Mouse (Mus musculus): ENCODE results near the gene Sdk1. TPM values are rescaled to one million over a fixed set of nuclear protein-coding genes. Genes with fewer than 3 reads are reported as not detected.

Gene Sdk1
- polyA plus RNA-seq, 1 experiment = 1.6 TPM

GRCm38 (mm10) chr5:141698406-141698805 lies 457.1 kb downstream of the Sdk1 start:
- Histone ChIP-seq H3K4me3 (ENCODE audit: low read depth, low read length) (no peak overlapping the region), H3K36me3 (ENCODE audit: control insufficient read depth, insufficient read depth, low read length, poor library complexity, severe bottlenecking) (no peaks in the 10 kb centered on the region), H3K9me3 (replicated peaks; ENCODE audit: control insufficient read depth, insufficient read depth, low read length, poor library complexity, severe bottlenecking) (no peaks in the 10 kb centered on the region), H3K4me1 (ENCODE audit: control insufficient read depth, insufficient read depth, low read length) (no peaks in the 10 kb centered on the region), H3K9ac (ENCODE audit: low read depth, poor library complexity, severe bottlenecking) (no peak overlapping the region), H3K27ac (ENCODE audit: insufficient read depth, low read length) (no peak overlapping the region), H3K27me3 (ENCODE audit: control insufficient read depth, insufficient read depth, low read length, poor library complexity, severe bottlenecking) (no peaks in the 10 kb centered on the region)
- TF ChIP-seq EP300 (IDR thresholded peaks at IDR 0.05; ENCODE audit: insufficient read depth, low read depth, low read length) (no peak), CTCF (IDR thresholded peaks at IDR 0.05; ENCODE audit: low read depth, low read length) (no peak), POLR2A (IDR thresholded peaks at IDR 0.05; ENCODE audit: insufficient read depth, low read length) (no peak)

GRCm38 (mm10) chr5:141720751-141721150 lies 479.5 kb downstream of the Sdk1 start:
- no peaks in the 10 kb centered on the region for H3K27me3 ChIP-seq (ENCODE audit: control insufficient read depth, insufficient read depth, low read length, poor library complexity, severe bottlenecking)
- H3K4me3 ChIP-seq (ENCODE audit: low read depth, low read length) = no peak overlapping the region
- H3K9me3 ChIP-seq (replicated peaks; ENCODE audit: control insufficient read depth, insufficient read depth, low read length, poor library complexity, severe bottlenecking) = 0 out of 2 replicates have a peak, but pooled peaks cover 2% of the 10 kb centered on the region
- no peak overlapping the region for H3K27ac ChIP-seq (ENCODE audit: insufficient read depth, low read length)
- H3K9ac ChIP-seq (ENCODE audit: low read depth, poor library complexity, severe bottlenecking) = no peak overlapping the region
- no peak for TF ChIP-seq CTCF (IDR thresholded peaks at IDR 0.05; ENCODE audit: low read depth, low read length)
- TF ChIP-seq EP300 (IDR thresholded peaks at IDR 0.05; ENCODE audit: insufficient read depth, low read depth, low read length) = no peak
- TF ChIP-seq POLR2A (IDR thresholded peaks at IDR 0.05; ENCODE audit: insufficient read depth, low read length) = no peak
- no peaks in the 10 kb centered on the region for H3K4me1 ChIP-seq (ENCODE audit: control insufficient read depth, insufficient read depth, low read length)
- H3K36me3 ChIP-seq (ENCODE audit: control insufficient read depth, insufficient read depth, low read length, poor library complexity, severe bottlenecking) = no peaks in the 10 kb centered on the region

- H3K4me3 ChIP-seq (ENCODE audit: low read depth, low read length) = no peak overlapping the region
- no peaks in the 10 kb centered on the region for H3K4me1 ChIP-seq (ENCODE audit: control insufficient read depth, insufficient read depth, low read length)
- no peak overlapping the region for H3K9ac ChIP-seq (ENCODE audit: low read depth, poor library complexity, severe bottlenecking)
- TF ChIP-seq CTCF (IDR thresholded peaks at IDR 0.05; ENCODE audit: low read depth, low read length) (no peak), EP300 (IDR thresholded peaks at IDR 0.05; ENCODE audit: insufficient read depth, low read depth, low read length) (no peak), POLR2A (IDR thresholded peaks at IDR 0.05; ENCODE audit: insufficient read depth, low read length) (no peak)
- no peaks in the 10 kb centered on the region for H3K36me3 ChIP-seq (ENCODE audit: control insufficient read depth, insufficient read depth, low read length, poor library complexity, severe bottlenecking)
- 0 out of 2 replicates have a peak, but pooled peaks cover 2% of the 10 kb centered on the region for H3K9me3 ChIP-seq (replicated peaks; ENCODE audit: control insufficient read depth, insufficient read depth, low read length, poor library complexity, severe bottlenecking)
- H3K27ac ChIP-seq (ENCODE audit: insufficient read depth, low read length) = no peak overlapping the region
- H3K27me3 ChIP-seq (ENCODE audit: control insufficient read depth, insufficient read depth, low read length, poor library complexity, severe bottlenecking) = no peaks in the 10 kb centered on the region
Observed at GRCm38 (mm10) chr5:141727968-141728367, 486.7 kb downstream of the Sdk1 start.

- no peaks in the 10 kb centered on the region for H3K4me1 ChIP-seq (ENCODE audit: control insufficient read depth, insufficient read depth, low read length)
- H3K36me3 ChIP-seq (ENCODE audit: control insufficient read depth, insufficient read depth, low read length, poor library complexity, severe bottlenecking) = no peaks in the 10 kb centered on the region
- no peaks in the 10 kb centered on the region for H3K9me3 ChIP-seq (replicated peaks; ENCODE audit: control insufficient read depth, insufficient read depth, low read length, poor library complexity, severe bottlenecking)
- no peaks in the 10 kb centered on the region for H3K27me3 ChIP-seq (ENCODE audit: control insufficient read depth, insufficient read depth, low read length, poor library complexity, severe bottlenecking)
- H3K27ac ChIP-seq (ENCODE audit: insufficient read depth, low read length) = no peak overlapping the region
- TF ChIP-seq POLR2A (IDR thresholded peaks at IDR 0.05; ENCODE audit: insufficient read depth, low read length) (no peak), EP300 (IDR thresholded peaks at IDR 0.05; ENCODE audit: insufficient read depth, low read depth, low read length) (no peak), CTCF (IDR thresholded peaks at IDR 0.05; ENCODE audit: low read depth, low read length) (no peak)
- no peak overlapping the region for H3K9ac ChIP-seq (ENCODE audit: low read depth, poor library complexity, severe bottlenecking)
- H3K4me3 ChIP-seq (ENCODE audit: low read depth, low read length) = no peak overlapping the region
Observed at GRCm38 (mm10) chr5:141730006-141730405, 488.7 kb downstream of the Sdk1 start.

GRCm38 (mm10) chr5:141738725-141739124 lies 497.4 kb downstream of the Sdk1 start:
- Histone ChIP-seq H3K9ac (ENCODE audit: low read depth, poor library complexity, severe bottlenecking) (no peak overlapping the region), H3K4me3 (ENCODE audit: low read depth, low read length) (no peak overlapping the region), H3K27me3 (ENCODE audit: control insufficient read depth, insufficient read depth, low read length, poor library complexity, severe bottlenecking) (no peaks in the 10 kb centered on the region), H3K27ac (ENCODE audit: insufficient read depth, low read length) (no peak overlapping the region), H3K9me3 (replicated peaks; ENCODE audit: control insufficient read depth, insufficient read depth, low read length, poor library complexity, severe bottlenecking) (no peaks in the 10 kb centered on the region), H3K36me3 (ENCODE audit: control insufficient read depth, insufficient read depth, low read length, poor library complexity, severe bottlenecking) (no peaks in the 10 kb centered on the region), H3K4me1 (ENCODE audit: control insufficient read depth, insufficient read depth, low read length) (no peaks in the 10 kb centered on the region)
- TF ChIP-seq EP300 (IDR thresholded peaks at IDR 0.05; ENCODE audit: insufficient read depth, low read depth, low read length) = no peak
- TF ChIP-seq CTCF (IDR thresholded peaks at IDR 0.05; ENCODE audit: low read depth, low read length) = peak; percentile 42
- no peak for TF ChIP-seq POLR2A (IDR thresholded peaks at IDR 0.05; ENCODE audit: insufficient read depth, low read length)

- no peaks in the 10 kb centered on the region for H3K27me3 ChIP-seq (ENCODE audit: control insufficient read depth, insufficient read depth, low read length, poor library complexity, severe bottlenecking)
- H3K9me3 ChIP-seq (replicated peaks; ENCODE audit: control insufficient read depth, insufficient read depth, low read length, poor library complexity, severe bottlenecking) = no peaks in the 10 kb centered on the region
- no peak overlapping the region for H3K27ac ChIP-seq (ENCODE audit: insufficient read depth, low read length)
- no peaks in the 10 kb centered on the region for H3K36me3 ChIP-seq (ENCODE audit: control insufficient read depth, insufficient read depth, low read length, poor library complexity, severe bottlenecking)
- TF ChIP-seq POLR2A (IDR thresholded peaks at IDR 0.05; ENCODE audit: insufficient read depth, low read length) (no peak), EP300 (IDR thresholded peaks at IDR 0.05; ENCODE audit: insufficient read depth, low read depth, low read length) (no peak), CTCF (IDR thresholded peaks at IDR 0.05; ENCODE audit: low read depth, low read length) (no peak)
- H3K9ac ChIP-seq (ENCODE audit: low read depth, poor library complexity, severe bottlenecking) = no peak overlapping the region
- no peaks in the 10 kb centered on the region for H3K4me1 ChIP-seq (ENCODE audit: control insufficient read depth, insufficient read depth, low read length)
- no peak overlapping the region for H3K4me3 ChIP-seq (ENCODE audit: low read depth, low read length)
Observed at GRCm38 (mm10) chr5:141748793-141749192, 507.5 kb downstream of the Sdk1 start.
